Mouse (Mus musculus): ENCODE results near the gene Padi2. TPM values are rescaled to one million over a fixed set of nuclear protein-coding genes. Genes with fewer than 3 reads are reported as not detected.

Padi2 gene
- total RNA-seq, 2 experiments from 2014 or later: 53.5 to 54.0 TPM

DNA sequence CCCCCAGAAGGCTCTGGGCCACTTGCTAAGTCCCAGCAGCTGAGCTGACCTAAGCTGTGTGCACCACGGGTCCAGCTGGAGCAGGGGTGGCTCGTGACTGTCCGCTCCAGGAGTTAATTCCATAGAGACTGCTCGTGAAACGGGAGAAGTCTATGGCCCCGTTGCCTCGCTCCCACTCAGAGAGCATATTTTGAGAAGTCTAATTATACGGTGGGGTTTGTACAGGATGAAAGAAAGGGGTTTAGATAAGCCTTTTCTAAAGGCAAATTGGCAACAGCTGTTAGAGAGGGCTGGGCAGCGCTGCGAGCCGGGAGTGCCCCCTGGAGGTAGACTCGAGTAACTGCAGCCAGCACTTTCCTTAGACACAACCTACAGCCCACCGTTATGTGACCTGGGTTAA lies 51.6 kb downstream of the Padi2 start:
- peak; percentile 65 for ATAC-seq (ENCODE audit: poor library complexity, severe bottlenecking)

DNA sequence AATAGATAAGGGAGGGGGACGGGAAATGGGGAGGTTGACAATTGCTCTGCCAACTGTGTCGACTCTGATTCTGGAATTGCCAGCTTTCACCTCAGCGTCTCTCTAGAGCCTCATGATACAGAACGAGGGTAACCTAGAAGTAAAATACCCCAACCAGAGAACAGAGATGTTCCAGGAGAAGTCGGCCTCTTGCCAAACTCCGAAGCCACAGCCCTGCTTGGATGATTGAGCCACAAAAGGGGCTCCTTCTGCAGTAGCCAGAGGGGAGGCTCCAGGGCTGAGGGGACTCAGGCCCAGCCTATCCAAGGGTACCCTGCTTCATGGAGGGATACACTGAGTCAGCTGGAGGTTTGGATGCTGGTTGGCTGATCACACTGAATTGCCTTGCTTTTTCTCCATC lies 52.2 kb downstream of the Padi2 start:
- ATAC-seq (ENCODE audit: poor library complexity, severe bottlenecking): no peak

DNA sequence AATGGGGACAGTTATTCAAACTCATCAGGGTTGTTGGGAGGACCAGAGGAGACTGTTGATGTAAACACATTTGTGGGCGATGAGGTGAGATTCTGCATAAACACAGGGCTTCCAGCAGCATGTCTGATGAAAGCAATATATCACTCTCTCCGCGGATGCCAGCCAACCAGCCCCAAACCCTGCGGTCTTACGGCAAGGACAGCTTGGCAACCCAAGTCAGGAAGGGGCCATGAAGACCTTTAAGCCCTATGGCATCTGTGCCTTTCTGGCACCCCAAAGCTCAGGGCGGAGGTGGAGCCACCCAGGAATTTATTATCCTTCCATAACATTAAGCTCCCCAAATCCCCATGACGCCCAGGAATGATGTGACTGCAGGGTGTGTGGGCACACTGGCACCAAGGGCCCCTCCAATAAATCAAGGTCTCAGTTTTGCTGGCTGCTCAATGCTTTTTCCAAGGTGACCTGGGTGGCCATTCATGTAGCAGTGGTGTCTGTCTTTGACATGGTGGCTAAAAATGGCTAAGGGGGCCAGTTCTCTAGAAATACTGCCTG lies 53.1 kb downstream of the Padi2 start:
- ATAC-seq (ENCODE audit: poor library complexity, severe bottlenecking): no peak

DNA sequence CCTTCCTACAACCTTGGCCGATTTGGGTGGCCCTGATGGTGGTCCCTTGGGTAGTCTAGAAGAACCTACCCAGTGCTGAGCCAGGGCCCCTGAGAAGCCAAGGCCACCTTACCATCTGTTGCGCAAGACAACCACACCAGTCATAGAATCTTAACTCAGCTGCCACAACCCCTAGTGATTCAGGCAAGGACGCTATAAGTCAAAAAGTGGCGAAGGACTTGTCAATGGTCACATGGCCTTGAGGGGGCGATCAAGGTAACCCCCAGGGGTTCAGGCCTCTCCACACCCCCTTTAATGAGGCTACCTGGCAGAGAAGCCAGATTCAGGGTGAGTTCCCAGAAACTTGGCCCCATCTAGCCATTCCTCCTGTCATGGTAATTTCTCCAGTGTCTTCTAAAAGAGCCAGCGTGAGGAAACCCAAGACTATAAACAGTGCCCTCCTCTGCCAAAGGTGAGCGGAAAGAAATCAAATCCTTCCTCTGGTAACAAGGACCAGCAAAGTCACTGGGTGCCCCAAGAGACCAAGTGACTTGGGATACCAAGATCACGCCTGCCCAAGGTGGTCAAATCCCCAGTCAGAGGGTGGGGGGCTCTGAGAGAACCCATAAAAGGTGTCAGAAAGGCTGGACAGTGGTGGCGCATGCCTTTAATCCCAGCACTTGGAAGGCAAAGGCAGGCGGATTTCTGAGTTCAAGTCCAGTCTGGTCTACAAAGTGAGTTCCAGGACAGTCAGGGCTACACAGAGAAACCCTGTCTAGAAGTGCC lies 53.8 kb downstream of the Padi2 start:
- no peak for ATAC-seq (ENCODE audit: poor library complexity, severe bottlenecking)

DNA sequence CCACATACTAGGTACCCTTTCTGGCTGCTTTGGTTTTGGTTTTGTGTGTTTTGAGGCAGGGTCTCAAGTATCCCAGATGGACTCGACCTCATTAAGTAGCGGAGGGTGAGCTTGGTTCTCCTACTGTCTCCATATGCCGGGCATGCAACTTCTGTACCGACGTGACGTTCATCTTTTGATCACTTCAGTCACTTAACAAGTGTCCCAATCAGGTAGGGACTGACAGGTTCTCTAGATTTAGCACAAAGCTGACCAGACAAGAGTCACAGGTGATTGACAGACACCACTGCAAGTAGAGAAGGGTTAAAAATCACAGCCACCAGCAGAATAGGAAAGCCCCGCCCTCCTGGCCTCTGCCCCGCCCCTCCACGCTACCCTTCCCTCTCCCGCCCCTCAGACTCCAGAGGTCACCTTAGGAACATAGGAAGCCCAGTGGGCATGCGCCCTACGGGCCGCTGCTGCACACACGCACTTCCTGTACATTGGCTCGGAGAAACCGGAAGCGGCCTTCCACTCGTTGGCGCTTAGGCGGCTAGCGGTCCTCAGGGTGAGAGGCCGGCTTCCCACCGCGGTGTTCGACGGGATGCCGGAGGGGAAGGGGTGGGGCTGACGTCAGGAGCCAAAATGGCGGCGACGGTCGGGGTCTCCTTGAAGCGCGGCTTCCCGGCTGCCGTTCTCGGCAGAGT lies 54.8 kb downstream of the Padi2 start, which contains the start of gene Sdhb:
TSS of gene Sdhb (plus strand) at position 423 of the 686 bp plus-strand sequence.
- peak; percentile 91 for ATAC-seq (ENCODE audit: poor library complexity, severe bottlenecking)

DNA sequence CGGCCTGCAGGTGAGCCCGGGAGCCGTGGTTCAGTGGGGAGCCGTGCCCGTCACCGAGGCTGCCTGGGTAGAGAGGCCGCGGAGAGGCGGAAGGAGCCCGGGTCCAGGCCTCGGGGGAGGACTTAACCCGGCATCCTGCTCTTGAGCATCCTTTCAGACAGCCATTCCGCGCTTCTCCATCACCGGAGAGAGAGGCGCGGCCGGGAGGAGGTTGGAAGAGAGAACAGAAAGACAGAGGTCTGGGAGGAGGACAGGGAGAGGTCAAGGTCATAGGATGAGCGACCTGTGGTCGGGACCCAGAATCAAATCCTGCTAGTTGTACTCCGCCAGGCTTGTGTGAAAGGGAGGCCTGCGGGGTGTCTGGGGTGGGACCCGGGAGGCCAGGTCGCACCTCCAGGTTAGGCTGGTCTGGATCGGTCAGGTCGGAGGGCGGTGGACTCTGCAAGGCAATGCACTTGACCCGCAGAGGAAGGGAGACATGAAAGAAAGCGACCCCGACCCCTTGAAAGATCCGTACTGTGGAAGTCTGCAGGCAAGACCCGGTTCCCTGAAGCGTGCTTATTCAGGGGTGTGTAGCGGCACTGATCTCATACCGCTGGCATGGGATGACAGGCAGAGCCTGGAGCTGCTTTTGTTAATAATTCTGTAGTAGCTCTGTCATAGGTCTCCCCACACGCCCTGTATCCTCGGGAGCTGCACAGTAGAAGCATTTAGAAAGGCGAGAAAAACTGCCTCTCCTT lies 55.5 kb downstream of the Padi2 start:
- ATAC-seq (ENCODE audit: poor library complexity, severe bottlenecking): no peak; the same call in 1 of the 2 replicates

DNA sequence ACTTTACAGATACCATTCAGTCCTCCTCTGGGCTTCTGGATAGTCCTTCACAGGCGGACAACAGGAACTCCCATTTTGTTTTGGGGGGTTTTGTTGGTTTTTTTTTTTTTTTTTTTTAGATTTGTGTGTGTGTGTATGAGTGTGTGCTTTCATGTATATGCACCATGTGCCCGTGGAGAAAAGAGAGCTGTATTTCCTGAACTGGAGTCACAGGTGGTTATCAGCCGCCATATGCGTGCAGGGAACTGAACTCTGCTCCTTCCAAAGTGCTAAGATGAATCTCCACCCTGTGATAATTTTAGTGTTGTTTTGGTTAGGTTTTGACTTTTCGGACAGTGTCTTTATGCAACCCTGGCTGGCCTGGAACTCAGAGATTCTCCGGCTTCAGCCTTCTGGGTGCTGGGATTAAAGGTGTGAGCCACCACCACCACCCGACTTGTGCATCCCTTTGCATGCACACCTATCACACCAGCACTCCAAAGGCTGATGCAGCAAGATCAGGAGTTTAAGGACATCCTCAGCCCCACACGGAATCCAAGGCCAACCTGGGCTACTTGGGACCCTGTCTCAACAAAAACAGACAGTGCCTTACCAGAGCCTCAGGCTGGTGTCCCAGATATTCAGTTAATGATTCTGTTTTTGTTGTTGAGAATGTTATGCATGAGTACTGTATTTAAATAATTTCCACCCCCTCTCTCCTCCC lies 56.2 kb downstream of the Padi2 start:
- no peak for ATAC-seq (ENCODE audit: poor library complexity, severe bottlenecking)

DNA sequence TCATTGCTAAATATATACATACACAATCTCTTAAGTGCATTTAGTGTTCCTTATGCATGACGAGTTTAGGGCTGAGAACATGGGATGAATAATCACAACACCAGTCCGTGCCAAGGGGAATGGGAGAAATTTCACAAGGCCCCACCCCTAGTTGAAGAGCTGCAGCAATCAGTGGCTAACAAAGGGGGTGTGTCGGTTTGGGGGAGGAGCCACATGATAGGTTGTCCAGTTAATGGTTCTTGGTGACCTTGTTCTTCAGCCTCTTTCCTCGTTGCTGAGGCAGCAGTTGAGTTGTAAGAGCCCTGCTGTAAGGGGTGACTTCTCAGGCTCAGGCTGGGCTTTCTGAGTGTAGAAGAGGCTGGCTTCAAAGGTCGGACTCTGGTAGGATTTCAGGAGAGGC lies 56.8 kb downstream of the Padi2 start:
- ATAC-seq (ENCODE audit: poor library complexity, severe bottlenecking): no peak

DNA sequence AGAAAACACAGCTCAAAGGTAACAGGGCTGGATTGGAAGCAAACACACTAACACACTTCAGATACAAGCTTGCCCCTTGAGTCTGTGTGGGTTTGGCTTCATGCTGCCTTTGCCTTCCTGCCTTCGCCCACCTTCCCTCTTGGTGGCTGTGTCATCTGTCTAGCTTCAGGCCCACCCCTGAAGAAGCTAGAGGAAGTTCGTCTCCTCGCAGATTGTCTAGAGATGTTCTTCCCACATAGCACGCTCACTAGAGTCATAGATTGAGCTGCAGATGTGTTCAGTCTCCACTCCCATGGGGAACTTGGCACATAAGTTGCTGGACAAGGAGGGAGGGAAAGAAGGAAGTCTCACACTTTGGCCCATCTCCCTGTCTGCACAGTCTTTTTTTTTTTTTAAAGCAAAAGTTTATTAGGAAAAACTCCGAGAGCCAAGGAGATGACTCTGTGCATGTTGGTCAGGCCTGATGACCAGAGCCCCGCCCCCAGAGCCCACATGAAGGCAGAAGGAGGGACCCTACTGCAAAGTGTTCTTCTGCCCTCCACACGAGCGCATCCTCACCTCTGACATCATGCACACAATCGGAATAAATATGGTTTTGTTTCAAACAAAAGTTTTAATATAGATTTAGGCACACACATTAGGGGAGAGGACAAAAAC lies 57.9 kb downstream of the Padi2 start:
- no peak for ATAC-seq (ENCODE audit: poor library complexity, severe bottlenecking)

DNA sequence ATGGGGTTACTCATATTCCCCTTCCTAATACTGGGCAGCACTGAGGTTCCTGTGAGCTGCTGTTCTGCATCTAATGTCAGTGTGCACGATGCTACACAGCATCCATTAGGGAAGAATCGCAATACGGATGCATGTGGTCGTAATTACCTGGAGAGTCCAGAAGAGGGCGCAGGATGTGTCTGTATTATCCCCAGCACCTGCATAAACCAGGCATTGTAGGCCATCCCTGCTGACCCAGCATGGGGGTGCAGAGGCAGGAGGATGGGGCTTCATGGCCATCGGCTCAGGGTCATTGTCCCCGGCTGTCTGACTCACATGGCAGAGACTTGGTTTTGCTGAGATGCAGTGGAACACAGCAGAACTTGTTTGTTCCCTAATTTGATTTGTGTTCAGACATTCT lies 58.5 kb downstream of the Padi2 start:
- ATAC-seq (ENCODE audit: poor library complexity, severe bottlenecking): peak; percentile 49

DNA sequence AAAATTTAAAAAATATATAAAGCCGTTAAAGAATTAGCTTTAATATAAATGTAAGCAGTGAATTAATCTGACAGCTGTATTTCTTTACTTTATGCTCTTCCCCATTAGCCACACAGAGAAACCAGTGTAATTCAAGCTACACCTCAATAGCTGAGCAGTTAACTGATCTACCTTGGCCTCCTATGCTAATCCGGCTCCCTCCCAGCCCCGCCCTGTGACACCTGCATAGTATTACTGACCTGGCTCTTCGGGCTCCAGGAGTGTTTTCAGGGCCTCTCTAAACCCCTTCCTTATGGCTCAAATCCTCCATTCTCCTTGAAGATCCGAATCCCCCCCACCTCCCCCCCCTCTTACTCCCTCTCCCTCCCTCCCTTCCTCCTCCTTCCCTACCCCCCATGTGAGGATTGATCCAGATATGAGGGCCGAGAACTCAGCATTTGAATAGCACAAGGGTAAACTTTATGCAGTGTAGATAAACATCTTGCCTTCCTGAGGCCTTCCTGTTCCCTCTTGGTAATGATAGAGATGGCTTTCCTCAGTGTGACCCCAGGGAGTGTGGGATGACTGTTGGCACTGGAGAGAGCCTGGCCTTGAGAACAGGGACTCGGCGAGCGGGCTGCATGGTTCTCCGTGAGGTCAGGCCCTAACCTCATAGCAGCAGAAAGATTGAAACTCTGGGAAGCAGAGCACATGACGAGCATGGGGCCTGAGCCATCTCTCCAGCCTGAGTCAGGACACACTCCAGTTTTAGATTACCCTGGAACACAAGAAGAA lies 61.4 kb downstream of the Padi2 start:
- ATAC-seq (ENCODE audit: poor library complexity, severe bottlenecking): no peak

DNA sequence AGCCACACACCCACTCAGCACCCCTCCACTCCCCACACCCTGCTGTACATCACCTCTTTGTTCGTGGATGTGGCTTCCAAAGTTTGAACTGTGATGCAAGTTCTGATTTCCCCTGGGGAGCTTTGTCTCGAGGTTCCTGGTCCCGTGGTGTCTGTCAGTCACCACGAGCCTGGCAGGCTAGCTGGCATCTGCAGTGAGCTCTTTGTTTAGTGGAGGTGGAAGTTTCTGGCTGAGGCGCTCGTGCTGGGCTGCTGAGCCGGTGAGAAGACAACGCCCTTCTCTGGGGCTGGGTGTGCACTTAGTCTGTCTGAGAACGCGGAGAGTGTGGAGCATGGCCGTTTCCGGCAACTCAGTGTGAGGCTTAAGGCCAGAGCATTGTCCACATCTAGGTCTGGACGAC lies 65.5 kb downstream of the Padi2 start:
- ATAC-seq (ENCODE audit: poor library complexity, severe bottlenecking): no peak

DNA sequence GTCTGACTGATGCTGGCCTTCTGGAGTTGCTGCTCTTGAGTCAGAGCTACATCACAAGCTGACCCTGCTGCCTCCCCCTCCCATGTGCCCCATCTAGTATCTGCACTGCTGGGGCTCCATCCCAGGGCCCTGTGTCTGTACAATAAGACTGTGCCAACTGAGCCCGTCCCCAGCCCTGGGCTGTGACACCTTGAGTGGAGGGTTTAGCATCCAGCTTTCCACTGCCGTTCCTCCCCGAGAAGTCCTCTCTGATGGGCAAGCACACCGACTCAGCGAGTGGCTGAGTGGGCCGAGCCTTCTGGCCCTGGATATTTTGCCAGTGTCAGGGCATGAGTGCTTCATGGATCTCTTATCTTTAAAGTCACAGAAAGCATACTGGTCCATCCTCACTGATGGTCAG lies 68.3 kb downstream of the Padi2 start:
- no peak for ATAC-seq (ENCODE audit: poor library complexity, severe bottlenecking)

DNA sequence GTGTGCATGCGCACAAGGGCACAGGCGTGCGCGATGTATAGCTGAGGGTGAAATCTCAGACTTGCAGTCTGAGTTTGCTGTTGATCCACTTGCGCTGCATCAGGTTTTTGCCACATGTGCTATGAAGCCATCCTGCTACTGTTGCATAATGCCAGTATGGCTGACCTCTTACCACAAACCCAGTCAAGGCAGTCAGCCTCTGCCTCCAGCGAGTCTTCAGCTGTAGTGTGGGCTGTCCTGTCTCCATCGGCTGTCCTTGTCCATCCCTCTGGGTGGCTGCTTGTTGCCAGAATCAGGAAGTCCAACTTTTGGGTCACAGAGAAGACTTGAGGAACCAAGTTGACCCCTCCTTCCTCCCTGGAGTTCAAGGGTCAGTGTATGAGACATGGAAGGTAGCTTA lies 69.2 kb downstream of the Padi2 start:
- peak; percentile 76 for ATAC-seq (ENCODE audit: poor library complexity, severe bottlenecking)

DNA sequence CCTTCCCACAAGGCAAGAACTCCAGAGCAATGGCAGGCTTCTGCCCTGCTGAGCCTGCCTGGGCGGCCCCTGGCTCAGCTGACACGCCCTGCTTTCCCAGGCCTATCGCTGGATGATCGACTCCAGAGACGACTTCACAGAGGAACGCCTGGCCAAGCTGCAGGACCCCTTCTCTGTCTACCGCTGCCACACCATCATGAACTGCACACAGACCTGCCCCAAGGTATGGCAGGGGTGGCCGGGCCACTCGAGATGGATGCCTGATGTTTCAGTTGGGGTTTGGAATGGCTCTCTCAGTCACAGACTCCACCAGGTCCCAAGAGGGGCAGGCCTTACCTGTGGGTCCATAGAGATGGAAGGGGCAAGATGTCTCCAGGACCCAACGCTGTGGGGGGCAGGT lies 71.1 kb downstream of the Padi2 start:
- ATAC-seq (ENCODE audit: poor library complexity, severe bottlenecking): no peak

DNA sequence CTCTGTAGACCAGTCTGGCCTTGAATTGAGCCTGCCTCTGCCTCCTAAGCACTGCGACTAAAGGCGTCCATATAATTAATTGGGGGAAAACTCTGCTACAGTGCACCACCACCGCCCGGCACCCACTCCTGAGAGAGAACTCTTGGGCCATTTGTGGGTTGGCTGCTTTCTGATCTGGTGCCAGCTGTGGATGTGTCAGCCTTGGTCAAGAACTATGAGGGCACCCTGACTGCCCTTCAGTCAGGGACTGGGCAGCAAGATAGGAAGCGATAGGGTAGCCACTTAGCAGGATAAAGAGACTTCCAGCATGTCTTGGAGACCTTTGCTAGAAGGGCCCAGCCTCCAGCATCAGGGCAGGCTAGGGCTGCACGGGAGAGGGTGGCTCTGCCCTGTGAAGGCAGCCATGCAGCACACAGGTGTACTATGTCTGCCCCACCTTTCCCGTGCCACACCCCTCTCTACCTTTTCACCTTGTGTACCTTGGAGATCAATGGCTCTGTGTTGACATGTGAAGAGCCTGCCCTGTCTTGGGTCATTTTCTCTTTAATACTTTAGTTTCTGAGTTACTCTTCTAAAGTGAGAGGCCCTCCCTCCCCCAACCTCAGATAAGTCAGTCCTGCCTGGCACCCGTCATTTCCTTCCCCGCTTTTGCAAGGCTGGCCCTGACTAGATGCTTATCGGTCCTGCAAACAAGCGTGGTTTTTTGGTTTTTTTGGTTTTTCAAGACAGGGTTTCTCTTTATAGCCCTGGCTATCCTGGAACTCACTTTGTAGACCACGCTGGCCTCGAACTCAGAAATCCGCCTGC lies 71.9 kb downstream of the Padi2 start:
- 0 out of 2 replicates have a peak, but pooled peaks have one; percentile 38 for ATAC-seq (ENCODE audit: poor library complexity, severe bottlenecking)

DNA sequence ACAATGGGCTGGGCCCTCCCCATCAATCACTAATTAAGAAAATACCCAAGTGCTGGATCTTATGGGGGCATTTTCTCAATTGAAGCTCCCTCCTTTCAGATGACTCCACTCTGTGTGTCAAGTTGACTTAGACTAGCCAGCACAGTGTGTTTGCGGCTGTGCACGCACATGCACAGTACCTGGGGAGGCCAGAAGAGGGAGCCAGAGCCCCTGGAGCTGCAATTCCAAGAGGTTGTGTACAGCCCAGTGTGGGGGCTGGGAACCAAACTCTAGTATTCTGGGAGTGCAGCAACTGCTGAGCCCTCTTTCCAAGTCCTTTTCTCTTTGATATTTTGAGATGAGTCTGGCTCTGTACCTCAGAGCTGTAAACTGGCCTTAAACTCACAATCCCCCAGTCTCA lies 75.5 kb downstream of the Padi2 start:
- no peak for ATAC-seq (ENCODE audit: poor library complexity, severe bottlenecking)

DNA sequence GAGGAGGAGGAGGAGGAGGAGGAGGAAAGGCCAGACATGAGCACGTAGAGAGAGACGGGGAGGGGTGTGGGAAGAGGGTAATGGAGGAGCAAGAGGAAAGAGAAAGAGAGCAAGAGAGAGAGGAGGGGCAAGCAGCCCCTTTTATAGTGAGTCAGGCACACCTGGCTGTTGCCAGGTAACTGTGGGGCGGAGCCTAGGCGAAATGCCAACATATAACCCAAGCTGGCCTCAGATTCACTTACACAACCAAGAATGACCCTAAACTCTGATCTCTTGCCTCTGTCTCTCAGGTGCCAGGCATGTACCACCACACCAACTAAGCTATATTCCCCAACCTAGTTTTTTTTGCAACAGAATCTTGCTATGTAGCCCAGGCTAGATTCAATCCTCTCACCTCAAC lies 76.7 kb downstream of the Padi2 start:
- ATAC-seq (ENCODE audit: poor library complexity, severe bottlenecking): no peak

DNA sequence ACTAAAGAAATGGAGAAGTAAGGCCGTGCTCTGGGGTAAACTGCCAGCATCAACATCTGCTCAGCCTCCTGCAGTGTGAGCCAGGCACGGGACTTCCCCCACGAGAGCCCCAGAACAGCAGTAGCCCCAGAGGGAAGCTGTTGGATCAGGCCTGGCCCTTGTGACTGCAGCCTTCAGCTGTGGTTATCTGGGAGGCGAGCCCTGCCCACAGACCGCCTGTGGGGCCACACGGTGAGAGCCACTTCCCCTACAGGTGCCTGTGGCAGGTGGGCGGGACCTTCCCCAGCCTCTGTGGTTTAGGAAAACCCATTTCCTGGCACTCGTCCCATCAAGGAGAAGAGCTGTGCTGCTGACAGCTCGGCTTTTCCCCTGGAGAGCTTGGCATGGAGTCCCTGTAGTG lies 77.3 kb downstream of the Padi2 start:
- peak; percentile 91 for ATAC-seq (ENCODE audit: poor library complexity, severe bottlenecking)

All from megakaryocyte, adult 5-6 weeks (primary cell).